Mouse (Mus musculus): ENCODE data around the gene Abhd17c.
"Not testable (repeated sequence)": the region's sequence is repeated elsewhere in the genome, so short reads cannot be mapped to it uniquely, and the experiment has no call there.

Gene Abhd17c

GRCm38 (mm10) chr7:84151001-84151959 lies at the start of gene Abhd17c:
Gene Abhd17c, minus strand, starts transcription at chr7:84151893.
- in situ Hi-C loops (cut with MboI; ENCODE audit: low sequenced_read_pairs), result no loop called here

- in situ Hi-C loops (cut with MboI; ENCODE audit: low sequenced_read_pairs), result no loop called here
Measured at GRCm38 (mm10) chr7:84197208-84197860, 45.6 kb upstream of the Abhd17c start.

GRCm38 (mm10) chr7:84196221-84196620 lies 44.5 kb upstream of the Abhd17c start:
- in situ Hi-C loops (cut with MboI; ENCODE audit: low sequenced_read_pairs), result no loop called here

- in situ Hi-C loops (cut with MboI; ENCODE audit: low sequenced_read_pairs), result no loop called here
Measured at GRCm38 (mm10) chr7:84192256-84192655, 40.6 kb upstream of the Abhd17c start.

- in situ Hi-C loops (cut with MboI; ENCODE audit: low sequenced_read_pairs), result no loop called here
Measured at GRCm38 (mm10) chr7:84191476-84191875, 39.8 kb upstream of the Abhd17c start.

GRCm38 (mm10) chr7:84188196-84188595 lies 36.5 kb upstream of the Abhd17c start:
- in situ Hi-C loops (cut with MboI; ENCODE audit: low sequenced_read_pairs), result no loop called here

- in situ Hi-C loops (cut with MboI; ENCODE audit: low sequenced_read_pairs), result no loop called here
Measured at GRCm38 (mm10) chr7:84185196-84185595, 33.5 kb upstream of the Abhd17c start.

GRCm38 (mm10) chr7:84184703-84185102 lies 33.0 kb upstream of the Abhd17c start:
- in situ Hi-C loops (cut with MboI; ENCODE audit: low sequenced_read_pairs), result no loop called here

GRCm38 (mm10) chr7:84178809-84179208 lies 27.1 kb upstream of the Abhd17c start:
- in situ Hi-C loops (cut with MboI; ENCODE audit: low sequenced_read_pairs), result not testable (repeated sequence)

- in situ Hi-C loops (cut with MboI; ENCODE audit: low sequenced_read_pairs), result no loop called here
Measured at GRCm38 (mm10) chr7:84174655-84175448, 23.2 kb upstream of the Abhd17c start.

GRCm38 (mm10) chr7:84173394-84173793 lies 21.7 kb upstream of the Abhd17c start:
- in situ Hi-C loops (cut with MboI; ENCODE audit: low sequenced_read_pairs), result no loop called here

GRCm38 (mm10) chr7:84171177-84171787 lies 19.6 kb upstream of the Abhd17c start:
- in situ Hi-C loops (cut with MboI; ENCODE audit: low sequenced_read_pairs), result no loop called here

- in situ Hi-C loops (cut with MboI; ENCODE audit: low sequenced_read_pairs), result no loop called here
Measured at GRCm38 (mm10) chr7:84168355-84168754, 16.7 kb upstream of the Abhd17c start.

GRCm38 (mm10) chr7:84166721-84167419 lies 15.2 kb upstream of the Abhd17c start:
- in situ Hi-C loops (cut with MboI; ENCODE audit: low sequenced_read_pairs), result no loop called here

GRCm38 (mm10) chr7:84166007-84166406 lies 14.3 kb upstream of the Abhd17c start:
- in situ Hi-C loops (cut with MboI; ENCODE audit: low sequenced_read_pairs), result no loop called here

- in situ Hi-C loops (cut with MboI; ENCODE audit: low sequenced_read_pairs), result no loop called here
Measured at GRCm38 (mm10) chr7:84165288-84165687, 13.6 kb upstream of the Abhd17c start.

GRCm38 (mm10) chr7:84164880-84165279 lies 13.2 kb upstream of the Abhd17c start:
- in situ Hi-C loops (cut with MboI; ENCODE audit: low sequenced_read_pairs), result no loop called here

GRCm38 (mm10) chr7:84164419-84164818 lies 12.7 kb upstream of the Abhd17c start:
- in situ Hi-C loops (cut with MboI; ENCODE audit: low sequenced_read_pairs), result no loop called here

GRCm38 (mm10) chr7:84163585-84163984 lies 11.9 kb upstream of the Abhd17c start:
- in situ Hi-C loops (cut with MboI; ENCODE audit: low sequenced_read_pairs), result no loop called here

GRCm38 (mm10) chr7:84159414-84159813 lies 7.7 kb upstream of the Abhd17c start:
- in situ Hi-C loops (cut with MboI; ENCODE audit: low sequenced_read_pairs), result no loop called here
